Mouse (Mus musculus) kidney, postnatal 14 days (tissue): ENCODE measurements around the gene Zfp335.
A peak's percentile ranks its signal among the peaks of the same experiment; 100 is the strongest.

Source experiments
- DNase-seq: peaks from one replicate; pipeline ENCODE4 v3.0.0; 2022; ENCODE audit warnings: mixed read lengths

Zfp335 gene

GRCm38 (mm10) chr2:164911086-164912048 is at the start of gene Zfp335:
Zfp335 (minus strand) TSS chr2:164911757.
- DNase-seq: peak; percentile 97

- peak; percentile 66 for DNase-seq
Measured at GRCm38 (mm10) chr2:164960716-164961441, 49.3 kb upstream of the Zfp335 start, which contains the start of gene Slc12a5. Slc12a5 (plus strand) TSS chr2:164960802.

- no peak for DNase-seq
Measured at GRCm38 (mm10) chr2:164957548-164958315, 46.2 kb upstream of the Zfp335 start.

GRCm38 (mm10) chr2:164956195-164956594 is 44.6 kb upstream of the Zfp335 start:
- DNase-seq: no peak

- DNase-seq: no peak
Measured at GRCm38 (mm10) chr2:164955725-164956124, 44.2 kb upstream of the Zfp335 start.

- peak; percentile 79 for DNase-seq
Measured at GRCm38 (mm10) chr2:164953224-164953623, 41.7 kb upstream of the Zfp335 start.

GRCm38 (mm10) chr2:164952448-164952847 is 40.9 kb upstream of the Zfp335 start:
- no peak for DNase-seq

- DNase-seq: no peak
Measured at GRCm38 (mm10) chr2:164951745-164952144, 40.2 kb upstream of the Zfp335 start.

- no peak for DNase-seq
Measured at GRCm38 (mm10) chr2:164950501-164950900, 38.9 kb upstream of the Zfp335 start.

GRCm38 (mm10) chr2:164948962-164949361 is 37.4 kb upstream of the Zfp335 start:
- no peak for DNase-seq

- no peak for DNase-seq
Measured at GRCm38 (mm10) chr2:164947930-164948329, 36.4 kb upstream of the Zfp335 start.

GRCm38 (mm10) chr2:164947506-164947905 is 35.9 kb upstream of the Zfp335 start:
- no peak for DNase-seq

- DNase-seq: no peak
Measured at GRCm38 (mm10) chr2:164942692-164943290, 31.2 kb upstream of the Zfp335 start.

GRCm38 (mm10) chr2:164940140-164940830 is 28.7 kb upstream of the Zfp335 start, which contains the start of gene Mmp9:
Mmp9 (plus strand) TSS chr2:164940780.
- DNase-seq: no peak

GRCm38 (mm10) chr2:164939106-164939505 is 27.5 kb upstream of the Zfp335 start:
- DNase-seq: no peak

- DNase-seq: peak; percentile 72
Measured at GRCm38 (mm10) chr2:164938146-164939091, 26.9 kb upstream of the Zfp335 start.

- DNase-seq: no peak
Measured at GRCm38 (mm10) chr2:164935991-164936390, 24.4 kb upstream of the Zfp335 start.

- DNase-seq: no peak
Measured at GRCm38 (mm10) chr2:164933534-164933933, 22.0 kb upstream of the Zfp335 start.

- no peak for DNase-seq
Measured at GRCm38 (mm10) chr2:164930706-164931581, 19.4 kb upstream of the Zfp335 start.
